ENCODE assay signal across 1 mouse cellular context in genomic region chr11:59733600-59733999, GRCm38 (mm10). TPM values are rescaled to one million over a fixed set of nuclear protein-coding genes. Genes with fewer than 3 reads are reported as not detected.
"Had no signal": no experiment of that assay in that cellular context is flagged by ENCODE, and none has a peak within 500 bp of the region (broad histone marks: within the 10 kb centered on the region; RNA-seq: fewer than 3 reads in every experiment).

No protein-coding gene starts in this region.

RNA-seq across cellular contexts. Expression of gene Pld6, which starts 53.8 kb away (rescaled TPM):
- polyA plus RNA-seq: macrophage had no signal
